Mouse (Mus musculus) hematopoietic stem cell, adult 5-6 weeks (primary cell): Measurements from ENCODE around the gene Tia1. TPM values are rescaled to one million over a fixed set of nuclear protein-coding genes. Genes with fewer than 3 reads are reported as not detected.
"Not testable (repeated sequence)": the region's sequence is repeated elsewhere in the genome, so short reads cannot be mapped to it uniquely, and the experiment has no call there.

ENCODE experiments used
- ATAC-seq, 2 experiments: fragments of 125-278 bp in 1 of 2; replicated peaks in 1 of 2; 2 replicates each; pipeline ENCODE4 v1.8.0; 2016 to 2017; ENCODE audit warnings: inconsistent platforms in 2 of 2, mild to moderate bottlenecking in 2 of 2, moderate number of reproducible peaks in 2 of 2, low read depth in 1 of 2, moderate TSS enrichment in 1 of 2; ENCODE audit not compliant: low FRiP score in 2 of 2, poor library complexity in 2 of 2, severe bottlenecking in 2 of 2, insufficient read depth in 1 of 2, low TSS enrichment in 1 of 2
- total RNA-seq: library from RNA; stranded (forward); fragments of 172-1452, 232-1000 nt; gene quantifications from 2 replicates; pipeline ENCODE4 v1.2.3, GENCODE M21; 2017

Gene Tia1
- total RNA-seq, 1 experiment from 2014 or later: 129 TPM

GRCm38 (mm10) chr6:86380112-86380511, 23.9 kb upstream of the Tia1 start:
- ATAC-seq: not testable (repeated sequence)

DNA sequence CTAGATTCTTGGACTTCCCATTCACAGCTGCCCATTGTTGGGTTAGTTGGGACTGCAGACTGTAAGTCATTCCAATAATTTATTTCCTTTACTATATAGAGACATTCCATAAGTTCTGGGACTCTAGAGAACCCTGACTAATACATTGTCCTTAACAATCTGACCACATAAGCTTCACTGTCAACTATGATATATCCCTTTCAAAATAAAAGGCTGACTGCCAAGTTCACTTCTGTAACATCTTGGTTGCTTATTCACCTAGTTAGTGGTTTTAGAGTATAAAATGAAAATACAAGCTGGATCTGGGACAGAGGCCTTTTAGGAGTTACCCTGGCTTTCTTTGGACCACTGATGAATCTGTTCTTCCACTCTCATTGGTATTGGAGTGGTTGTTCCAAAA, 21.5 kb upstream of the Tia1 start:
- ATAC-seq: no peak

- no peak for ATAC-seq
Observed at GRCm38 (mm10) chr6:86383370-86383769, 20.6 kb upstream of the Tia1 start.

- no peak for ATAC-seq
Observed at GRCm38 (mm10) chr6:86384692-86385091, 19.3 kb upstream of the Tia1 start.

GRCm38 (mm10) chr6:86385362-86386104, 18.5 kb upstream of the Tia1 start:
- ATAC-seq: no peak

GRCm38 (mm10) chr6:86387313-86387712, 16.7 kb upstream of the Tia1 start:
- ATAC-seq: no peak

DNA sequence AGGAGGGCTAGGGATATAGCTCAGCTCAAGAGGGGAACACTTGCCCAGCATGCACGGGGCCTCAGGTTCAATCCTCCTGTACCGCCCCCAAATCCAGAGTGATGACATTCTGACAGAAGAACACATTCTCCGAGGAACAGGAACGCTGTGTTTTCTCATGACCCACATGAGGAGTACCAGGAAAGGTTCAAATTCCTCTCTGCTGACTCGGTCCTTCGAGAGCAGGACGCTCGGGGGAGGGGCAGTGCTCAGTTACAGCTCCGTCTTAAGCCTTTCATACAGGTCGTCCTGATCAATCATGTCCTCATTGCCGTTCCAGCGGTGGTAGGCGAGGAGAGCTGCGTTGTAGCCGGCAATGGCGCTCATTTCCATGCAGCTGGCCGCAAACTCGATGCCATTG, 15.6 kb upstream of the Tia1 start:
- ATAC-seq: no peak

DNA sequence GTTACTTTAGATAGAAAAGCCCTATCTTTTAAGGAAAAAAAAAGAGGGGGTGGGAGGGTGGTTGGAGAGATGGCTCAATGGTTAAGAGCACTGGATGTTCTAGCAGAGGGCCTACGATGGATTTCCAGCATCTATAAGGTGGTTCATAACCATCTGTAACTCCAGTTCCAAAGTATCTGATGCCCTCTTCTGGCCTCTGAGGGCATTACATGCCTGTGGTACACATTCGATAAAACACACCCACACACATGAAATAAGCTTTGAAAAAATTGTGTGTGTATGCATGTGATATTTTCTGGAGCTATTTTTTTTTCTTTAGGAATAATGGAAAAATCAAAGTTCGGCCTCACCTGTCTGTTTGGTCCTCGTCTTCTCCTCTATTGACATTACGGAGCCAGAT, 12.7 kb upstream of the Tia1 start:
- ATAC-seq: no peak

DNA sequence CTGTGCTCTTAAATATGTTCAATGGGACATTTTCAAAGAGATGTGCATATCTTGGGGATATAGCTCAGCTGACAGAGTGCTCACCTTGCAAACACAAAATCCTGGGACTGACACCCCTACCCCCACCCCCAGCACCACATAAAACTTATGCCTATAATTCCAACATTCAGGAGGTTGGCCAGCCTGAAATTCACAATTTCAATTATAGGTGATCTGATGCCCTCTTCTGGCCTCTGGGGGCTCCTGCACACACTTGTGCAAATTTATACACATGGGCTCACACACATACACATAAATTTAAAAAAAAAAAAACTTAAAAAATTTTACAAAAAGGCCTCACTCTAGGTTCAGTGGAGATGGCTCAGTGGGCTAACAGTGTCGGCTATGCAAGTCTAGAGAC, 10.8 kb upstream of the Tia1 start:
- ATAC-seq: no peak

- no peak for ATAC-seq
Observed at GRCm38 (mm10) chr6:86394078-86394720, 9.8 kb upstream of the Tia1 start.

DNA sequence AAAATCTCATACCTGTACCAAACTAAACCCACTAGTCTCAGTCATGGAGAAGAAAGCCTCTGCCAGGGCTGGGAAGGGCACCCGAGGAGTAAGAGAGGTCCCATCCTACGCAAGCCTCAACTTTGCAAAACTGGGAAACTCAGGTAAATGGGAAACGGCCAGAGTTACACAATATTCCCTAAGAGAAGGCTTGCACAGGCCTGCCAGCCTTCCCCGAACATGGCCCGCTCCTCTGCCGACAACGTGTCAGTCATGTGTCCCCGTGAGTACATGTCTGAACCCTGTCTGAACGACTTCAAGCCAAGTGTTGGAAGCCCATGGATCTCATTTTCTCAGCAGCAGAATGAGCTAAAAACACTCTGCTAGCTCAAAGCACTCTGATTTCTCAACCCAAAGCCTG, 9.0 kb upstream of the Tia1 start:
- no peak for ATAC-seq

DNA sequence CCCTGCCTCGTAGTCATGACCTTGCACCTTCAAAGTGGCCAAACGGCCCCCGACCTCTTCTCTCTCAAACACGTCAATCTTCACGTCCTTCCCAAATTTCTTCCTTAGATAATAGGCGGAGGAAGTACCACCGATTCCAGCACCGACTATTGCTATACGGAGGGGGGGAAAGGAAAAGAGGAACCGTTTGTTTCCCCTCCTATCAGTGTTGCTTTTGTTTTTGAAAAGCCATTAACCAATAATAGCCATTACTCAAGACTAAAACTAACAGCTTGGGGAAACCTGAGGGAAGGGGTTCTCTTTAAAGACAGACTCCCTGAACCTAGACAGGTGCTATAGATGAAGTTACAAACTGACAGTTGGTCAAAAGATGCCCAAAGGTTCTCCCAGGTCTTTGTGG, 8.1 kb upstream of the Tia1 start:
- ATAC-seq: no peak

DNA sequence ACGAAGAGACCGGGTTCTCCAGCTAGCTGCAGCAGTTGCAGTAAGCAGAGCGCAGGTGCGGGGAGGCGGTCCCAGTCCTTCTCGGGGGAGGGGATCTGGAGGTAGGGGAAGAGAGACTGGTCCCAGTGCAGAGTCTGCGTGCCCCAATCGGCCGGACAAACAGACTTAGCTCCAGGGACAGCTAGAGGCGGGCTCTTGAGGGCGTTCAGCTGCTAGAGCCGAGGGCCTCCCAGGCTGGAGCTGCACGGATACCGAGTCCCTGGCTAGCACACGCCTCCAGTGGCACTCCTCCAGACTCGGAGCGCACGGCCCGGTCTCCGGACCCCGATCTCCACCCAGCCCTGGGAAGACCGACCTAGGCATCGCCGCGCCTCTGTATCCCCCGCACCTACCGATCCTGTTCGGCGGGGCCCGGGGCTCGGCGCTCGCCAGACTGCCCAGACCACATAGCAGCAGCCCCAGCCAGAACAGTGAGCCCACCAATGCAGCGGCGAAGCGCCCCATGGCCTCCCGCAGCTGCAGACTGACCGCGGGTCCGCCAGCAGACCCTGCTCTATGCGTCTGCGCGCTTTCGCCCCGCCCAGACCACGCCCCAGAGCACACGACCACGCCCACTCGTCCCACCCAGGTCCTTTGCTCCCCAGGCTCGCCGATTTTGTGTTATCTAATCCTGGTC, 7.3 kb upstream of the Tia1 start, which contains the start of gene Pcyox1:
Pcyox1 (minus strand) TSS at position 574 of the 676 bp plus-strand sequence.
- ATAC-seq: peak; percentile 80 to 85

DNA sequence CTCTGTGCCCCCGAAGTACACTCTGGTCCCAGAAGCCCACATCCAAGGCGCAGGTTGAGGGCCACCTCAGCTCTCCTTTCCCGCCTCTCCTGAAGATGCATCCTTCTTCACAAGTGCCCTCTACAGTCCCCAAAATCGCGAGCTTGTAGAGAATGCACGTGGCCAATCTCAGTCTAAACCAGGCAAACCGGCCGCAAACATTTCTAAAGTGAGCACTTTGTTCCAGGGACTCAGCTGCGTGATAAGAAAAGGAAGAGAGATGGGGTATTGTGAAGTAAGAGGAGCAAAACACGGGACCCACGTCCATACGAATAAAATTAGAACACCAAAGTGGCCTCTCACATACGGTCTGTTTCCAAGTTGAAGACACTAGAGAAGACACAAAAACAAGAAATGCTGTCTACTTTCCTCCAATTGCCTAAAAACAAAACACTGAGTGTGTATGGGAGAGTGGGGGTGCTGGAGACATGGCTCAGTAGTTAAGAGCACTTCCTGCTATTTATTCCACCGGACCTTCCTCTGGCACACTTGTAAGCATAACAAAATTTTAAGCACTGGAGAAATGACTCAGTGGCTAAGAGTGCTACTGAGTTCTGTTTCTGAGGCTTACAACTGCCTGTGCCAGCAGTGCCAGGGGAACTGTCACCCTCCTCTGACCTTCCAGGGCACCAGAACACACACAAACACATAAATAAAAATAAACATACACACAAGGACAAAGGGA, 6.6 kb upstream of the Tia1 start:
- peak; percentile 5 to 9 for ATAC-seq

DNA sequence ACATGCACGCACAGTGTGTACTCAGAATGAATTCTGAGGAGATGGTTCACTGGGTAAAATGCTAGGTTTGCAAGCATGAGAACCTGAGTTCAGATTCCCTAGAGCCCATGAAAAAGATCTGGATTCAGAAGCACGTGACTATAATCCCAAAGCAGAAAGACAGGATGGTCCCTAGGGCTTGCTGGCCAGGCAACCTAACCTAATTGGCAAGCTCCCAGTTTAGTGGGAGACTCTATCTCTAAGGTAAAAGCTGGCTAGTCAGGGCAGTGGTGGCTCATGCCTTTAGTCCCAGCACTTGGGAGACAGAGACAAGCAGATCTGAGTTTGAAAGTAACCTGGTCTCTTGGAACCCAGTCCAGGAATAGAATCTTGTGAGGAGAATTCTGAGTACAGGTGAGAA, 5.0 kb upstream of the Tia1 start:
- no peak for ATAC-seq

- ATAC-seq: no peak
Observed at GRCm38 (mm10) chr6:86399995-86400394, 4.0 kb upstream of the Tia1 start.

DNA sequence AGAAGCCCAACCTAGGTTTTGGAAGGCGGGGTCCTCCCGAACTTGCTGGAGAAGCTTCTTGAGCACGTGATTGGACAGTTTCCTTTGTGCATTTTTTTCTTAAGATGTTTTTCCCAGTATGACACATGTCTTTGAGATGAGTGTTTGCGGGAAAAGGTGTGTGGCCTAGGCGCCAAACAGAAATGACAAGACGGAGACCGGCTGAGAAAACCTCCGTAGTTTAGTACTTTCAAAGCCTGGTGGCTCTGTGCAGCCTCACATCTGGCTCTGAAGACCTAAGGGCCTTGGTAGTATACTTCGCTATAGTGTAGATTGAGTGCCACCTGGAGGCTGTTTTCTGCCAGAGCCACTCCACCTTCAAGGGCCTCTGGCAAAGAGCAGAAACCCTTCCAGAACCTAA, 3.0 kb upstream of the Tia1 start:
- ATAC-seq: peak; percentile 52 to 66
